Mouse (Mus musculus) myocyte (in vitro differentiated cells): ENCODE results near the gene Tada1. TPM values are rescaled to one million over a fixed set of nuclear protein-coding genes. Genes with fewer than 3 reads are reported as not detected.

Source experiments
- H3K27me3 ChIP-seq: one replicate; pipeline ENCODE4 v1.6.1; 2011; ENCODE audit not compliant: control insufficient read depth, insufficient read depth, insufficient read length
- H3K36me3 ChIP-seq: one replicate; pipeline ENCODE4 v1.6.1; 2011; ENCODE audit not compliant: control insufficient read depth, insufficient read depth
- H3K4me2 ChIP-seq: one replicate; pipeline ENCODE4 v1.6.1; 2011; ENCODE audit warnings: low read depth, control low read depth
- H3K4me3 ChIP-seq: one replicate; pipeline ENCODE4 v1.5.1; 2011; ENCODE audit warnings: mild to moderate bottlenecking, control low read depth, moderate library complexity
- H3K79me2 ChIP-seq: one replicate; pipeline ENCODE4 v1.6.1; 2011; ENCODE audit not compliant: control insufficient read depth, insufficient read depth
- H3ac ChIP-seq: one replicate; pipeline ENCODE4 v1.6.1; 2011; ENCODE audit not compliant: control insufficient read depth, insufficient read length
- CEBPB ChIP-seq: IDR thresholded peaks from 2 replicates; pipeline ENCODE4 v1.6.1; 2011; ENCODE audit warnings: mild to moderate bottlenecking, moderate library complexity; ENCODE audit not compliant: poor library complexity, insufficient read depth, severe bottlenecking
- E2F4 ChIP-seq: IDR thresholded peaks from one replicate; pipeline ENCODE4 v1.6.1; 2011; ENCODE audit warnings: mild to moderate bottlenecking, control low read depth, moderate library complexity; ENCODE audit not compliant: insufficient read depth
- MAX ChIP-seq: IDR thresholded peaks from one replicate; pipeline ENCODE4 v1.6.1; 2011; ENCODE audit warnings: low read depth, mild to moderate bottlenecking, control low read depth
- MYOD1 ChIP-seq, 3 experiments: IDR thresholded peaks; one replicate each; pipeline ENCODE4 v1.6.1; 2011; ENCODE audit warnings: control low read depth in 2 of 3, low read depth in 2 of 3, mild to moderate bottlenecking in 2 of 3, moderate library complexity in 1 of 3; ENCODE audit not compliant: insufficient read length in 2 of 3, control insufficient read depth in 1 of 3
- MYOG ChIP-seq, 3 experiments: IDR thresholded peaks; one replicate each; pipeline ENCODE4 v1.6.1; 2011; ENCODE audit warnings: control low read depth in 2 of 3, low read depth in 2 of 3, mild to moderate bottlenecking in 2 of 3; ENCODE audit not compliant: insufficient read length in 2 of 3, control insufficient read depth in 1 of 3, insufficient read depth in 1 of 3
- POLR2A ChIP-seq: IDR thresholded peaks from one replicate; pipeline ENCODE4 v1.6.1; 2011; ENCODE audit warnings: low read depth, mild to moderate bottlenecking, control low read depth, moderate library complexity; ENCODE audit not compliant: insufficient read length
- POLR2AphosphoS2 ChIP-seq: IDR thresholded peaks from one replicate; pipeline ENCODE4 v1.6.1; 2011; ENCODE audit warnings: low read depth, control low read depth; ENCODE audit not compliant: insufficient read length
- REST ChIP-seq: IDR thresholded peaks from one replicate; pipeline ENCODE4 v1.6.1; 2011; ENCODE audit warnings: mild to moderate bottlenecking, control low read depth, moderate library complexity; ENCODE audit not compliant: insufficient read depth, insufficient read length
- SRF ChIP-seq: IDR thresholded peaks from one replicate; pipeline ENCODE4 v1.6.1; 2011; ENCODE audit warnings: low read depth; ENCODE audit not compliant: control insufficient read depth, insufficient read length
- TCF12 ChIP-seq: IDR thresholded peaks from one replicate; pipeline ENCODE4 v1.6.1; 2011; ENCODE audit warnings: mild to moderate bottlenecking, control low read depth; ENCODE audit not compliant: poor library complexity, insufficient read depth, severe bottlenecking
- TCF3 ChIP-seq: IDR thresholded peaks from one replicate; pipeline ENCODE4 v1.6.1; 2011; ENCODE audit warnings: low read depth, control low read depth; ENCODE audit not compliant: insufficient read length
- USF1 ChIP-seq: IDR thresholded peaks from one replicate; pipeline ENCODE4 v1.6.1; 2011; ENCODE audit warnings: low read depth, mild to moderate bottlenecking, control low read depth, moderate library complexity
- polyA plus RNA-seq: library from polyadenylated mRNA; unstranded; fragments of >200 nt; fragmentation: generic; extraction: Trizol; gene quantifications from one replicate; pipeline ENCODE4 v1.2.1, GENCODE M21; 2012; ENCODE audit warnings: missing spikeins

Tada1 gene
- polyA plus RNA-seq, 1 experiment: 11.7 TPM

DNA sequence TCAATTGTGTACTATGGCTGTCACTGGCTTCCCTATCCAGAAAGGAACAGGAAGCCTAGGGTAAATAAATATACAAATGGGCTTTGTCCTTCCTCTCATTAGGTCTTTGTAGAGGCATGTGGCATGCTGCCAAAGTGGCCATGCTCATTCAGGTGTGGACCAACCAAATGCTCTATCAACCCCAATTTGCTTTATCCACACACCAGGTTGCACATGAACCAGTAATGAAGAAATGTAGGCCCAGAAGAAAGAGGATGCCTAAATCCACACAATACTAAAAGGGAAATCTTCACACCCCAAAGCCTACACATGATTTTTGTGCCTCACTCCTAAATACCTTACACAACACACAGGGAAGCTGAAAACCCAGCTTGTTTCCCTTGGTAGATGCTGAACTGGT lies 22.6 kb downstream of the Tada1 start:
- Histone ChIP-seq H3ac (no peak overlapping the region), H3K4me3 (no peak overlapping the region), H3K36me3 (peaks cover 44% of the 10 kb centered on the region), H3K27me3 (no peaks in the 10 kb centered on the region), H3K79me2 (no peaks in the 10 kb centered on the region), H3K4me2 (no peak overlapping the region)
- TF ChIP-seq SRF (no peak), MAX (no peak), REST (no peak), CEBPB (no peak), E2F4 (no peak), MYOG (IDR thresholded peaks at IDR 0.05; ENCODE audit: control insufficient read depth in 1 of 3, insufficient read depth in 1 of 3, insufficient read length in 2 of 3, low read depth in 2 of 3) (no peak), TCF12 (no peak), POLR2A (no peak), MYOD1 (IDR thresholded peaks at IDR 0.05; ENCODE audit: control insufficient read depth in 1 of 3, insufficient read length in 2 of 3, low read depth in 2 of 3) (no peak), POLR2AphosphoS2 (no peak), USF1 (no peak), TCF3 (no peak)

DNA sequence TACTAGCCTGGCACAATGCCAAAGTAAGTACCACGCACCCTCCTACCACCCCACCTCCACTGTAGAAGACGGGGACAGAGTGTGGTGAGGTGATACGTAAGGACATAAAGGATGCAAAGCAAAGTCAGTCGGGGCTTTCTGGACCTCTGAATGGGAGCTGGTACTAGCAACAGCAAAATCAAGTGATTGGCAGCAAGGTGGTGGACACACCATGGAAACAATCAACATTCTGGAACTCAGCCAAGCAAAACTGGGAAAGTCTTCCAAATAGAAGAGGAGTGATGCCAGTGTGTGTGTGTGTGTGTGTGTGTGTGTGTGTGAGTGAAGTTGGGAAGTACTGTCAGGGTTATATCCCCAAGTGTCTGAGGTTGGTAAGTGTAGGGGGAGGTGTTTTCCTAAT lies 23.1 kb downstream of the Tada1 start:
- Histone ChIP-seq H3K4me3 (no peak overlapping the region), H3ac (no peak overlapping the region), H3K79me2 (no peaks in the 10 kb centered on the region), H3K36me3 (peaks cover 40% of the 10 kb centered on the region), H3K4me2 (no peak overlapping the region), H3K27me3 (no peaks in the 10 kb centered on the region)
- TF ChIP-seq POLR2A: no peak

DNA sequence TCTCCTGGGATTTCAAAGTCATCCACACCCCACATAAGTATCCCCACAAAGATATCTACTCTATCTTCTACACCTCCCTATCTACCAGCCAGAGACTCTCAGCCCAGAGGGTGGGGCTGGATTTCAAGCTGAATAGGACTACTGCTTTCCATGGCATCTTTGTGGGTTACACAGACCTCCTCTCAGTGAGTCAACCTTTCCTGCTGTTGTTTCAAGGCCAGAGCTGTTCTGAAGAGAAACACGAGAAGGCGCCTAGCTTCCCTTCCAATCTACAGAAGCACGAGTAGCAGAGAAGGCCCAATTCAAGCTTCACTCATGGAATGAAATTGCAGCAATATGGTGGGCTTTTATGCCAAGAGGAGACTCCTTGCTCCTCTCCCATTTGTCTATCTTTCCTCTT lies 24.9 kb downstream of the Tada1 start:
- no peaks in the 10 kb centered on the region for H3K27me3 ChIP-seq
- H3K4me3 ChIP-seq: no peak overlapping the region
- H3K4me2 ChIP-seq: no peak overlapping the region
- H3ac ChIP-seq: no peak overlapping the region
- no peak for TF ChIP-seq REST
- no peak for TF ChIP-seq MYOD1 (IDR thresholded peaks at IDR 0.05; ENCODE audit: control insufficient read depth in 1 of 3, insufficient read length in 2 of 3, low read depth in 2 of 3)
- no peak for TF ChIP-seq TCF12
- TF ChIP-seq MAX: no peak
- TF ChIP-seq MYOG (IDR thresholded peaks at IDR 0.05; ENCODE audit: control insufficient read depth in 1 of 3, insufficient read depth in 1 of 3, insufficient read length in 2 of 3, low read depth in 2 of 3): no peak
- TF ChIP-seq POLR2A: no peak
- TF ChIP-seq POLR2AphosphoS2: no peak
- TF ChIP-seq TCF3: no peak
- no peak for TF ChIP-seq USF1
- no peak for TF ChIP-seq CEBPB
- no peak for TF ChIP-seq SRF
- TF ChIP-seq E2F4: no peak
- no peaks in the 10 kb centered on the region for H3K79me2 ChIP-seq
- H3K36me3 ChIP-seq: peaks cover 25% of the 10 kb centered on the region

DNA sequence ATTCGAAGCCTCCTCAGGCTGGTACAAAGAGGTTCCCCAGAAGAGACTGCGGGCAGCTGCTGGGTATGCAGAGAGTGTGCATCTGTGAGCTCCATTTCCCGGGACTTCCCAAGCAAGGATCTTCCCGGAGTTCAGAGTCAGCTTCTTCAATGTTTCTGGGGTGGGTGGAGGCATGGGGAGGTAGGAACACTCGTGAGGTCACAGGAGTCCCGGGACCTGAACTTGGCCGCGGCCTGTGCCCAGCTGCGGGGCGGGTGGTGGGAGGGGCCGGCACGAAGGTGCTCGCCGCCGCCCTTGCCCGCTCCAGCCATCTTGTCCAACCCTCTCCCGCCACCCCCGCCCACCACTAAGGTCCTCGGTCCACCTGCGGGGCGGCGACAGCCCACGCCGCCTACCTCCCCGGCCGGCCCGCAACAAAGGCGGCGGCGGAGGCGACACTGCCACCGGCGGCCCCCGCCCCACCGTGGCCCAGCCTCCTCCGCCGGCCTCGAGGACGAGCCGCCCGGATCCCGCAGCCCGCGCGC lies 30.3 kb downstream of the Tada1 start:
- Histone ChIP-seq H3K4me3 (peak overlapping the region; percentile 27), H3K27me3 (no peaks in the 10 kb centered on the region), H3K79me2 (no peaks in the 10 kb centered on the region), H3ac (peak overlapping the region; percentile 35), H3K4me2 (peak overlapping the region; percentile 77), H3K36me3 (peaks cover 4% of the 10 kb centered on the region)
- no peak for TF ChIP-seq MYOG (IDR thresholded peaks at IDR 0.05; ENCODE audit: control insufficient read depth in 1 of 3, insufficient read depth in 1 of 3, insufficient read length in 2 of 3, low read depth in 2 of 3)
- no peak for TF ChIP-seq CEBPB
- no peak for TF ChIP-seq MYOD1 (IDR thresholded peaks at IDR 0.05; ENCODE audit: control insufficient read depth in 1 of 3, insufficient read length in 2 of 3, low read depth in 2 of 3)
- TF ChIP-seq TCF12: no peak
- no peak for TF ChIP-seq REST
- TF ChIP-seq MAX: no peak
- TF ChIP-seq POLR2A: no peak
- no peak for TF ChIP-seq POLR2AphosphoS2
- no peak for TF ChIP-seq TCF3
- TF ChIP-seq USF1: no peak
- TF ChIP-seq E2F4: no peak
- no peak for TF ChIP-seq SRF

DNA sequence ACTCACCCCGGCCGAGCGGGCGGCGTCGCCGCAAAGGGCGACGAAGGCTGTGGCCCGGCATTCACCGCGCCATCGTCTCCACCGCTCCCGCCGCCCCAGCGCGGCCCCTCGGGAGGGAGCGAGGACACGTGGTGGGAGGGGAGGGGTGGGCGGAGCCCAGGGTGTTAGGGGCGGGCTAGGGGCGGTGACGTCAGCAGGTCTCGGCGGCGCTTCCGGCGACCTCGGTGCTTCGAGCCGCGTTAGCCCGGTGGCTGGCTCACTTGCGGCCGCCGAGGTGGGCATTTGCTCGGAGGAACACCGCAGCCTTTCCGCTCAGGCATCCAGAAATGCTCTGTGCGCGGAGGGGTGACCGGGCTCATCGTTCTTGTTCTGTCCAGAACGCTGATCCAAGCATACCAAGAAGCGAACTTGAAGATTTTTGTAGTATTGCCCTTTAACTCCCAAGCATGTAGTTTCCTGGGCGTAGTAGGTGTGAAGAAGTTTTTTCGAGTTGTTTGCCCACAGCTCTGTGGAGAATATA lies 30.9 kb downstream of the Tada1 start, which contains the start of gene Pogk:
Pogk (minus strand) TSS at position 163 of the 520 bp plus-strand sequence.
- Histone ChIP-seq H3ac (peak within 1 kb of the TSS; percentile 35), H3K79me2 (no peaks in the 10 kb centered on the region), H3K27me3 (no peaks in the 10 kb centered on the region), H3K4me2 (peak within 1 kb of the TSS; percentile 77), H3K36me3 (peaks cover 4% of the 10 kb centered on the region), H3K4me3 (peak within 1 kb of the TSS; percentile 27)
- TF ChIP-seq MYOG (IDR thresholded peaks at IDR 0.05; ENCODE audit: control insufficient read depth in 1 of 3, insufficient read depth in 1 of 3, insufficient read length in 2 of 3, low read depth in 2 of 3) (peak in 1 of 3 experiments; percentile 12), USF1 (peak; percentile 65), CEBPB (no peak), E2F4 (no peak), MYOD1 (IDR thresholded peaks at IDR 0.05; ENCODE audit: control insufficient read depth in 1 of 3, insufficient read length in 2 of 3, low read depth in 2 of 3) (peak in 1 of 3 experiments; percentile 17), TCF3 (no peak), TCF12 (no peak), POLR2AphosphoS2 (no peak), MAX (no peak), POLR2A (peak; percentile 86), SRF (no peak), REST (no peak)
